In the genomic region with DNA sequence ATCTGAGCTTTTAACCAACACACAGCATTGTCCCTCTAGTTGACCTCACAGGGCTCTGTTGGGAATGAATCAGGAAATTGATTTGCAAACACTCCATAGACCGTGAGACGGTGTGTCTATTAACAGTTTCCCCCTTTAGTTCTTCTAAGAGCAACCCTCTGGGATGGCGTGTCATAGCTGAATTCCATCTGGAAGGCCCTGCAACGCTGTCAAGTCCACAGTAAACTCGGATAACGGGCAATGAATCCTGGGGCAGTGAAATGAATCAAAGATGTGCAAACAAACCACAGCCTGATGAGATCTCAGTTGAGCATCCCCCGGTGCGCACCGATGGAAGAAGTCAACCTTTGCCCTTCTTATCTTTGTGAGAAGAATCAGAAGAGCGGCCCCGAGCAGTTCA, we compare ENCODE assay signal across 31 mouse cellular contexts.
"Had no signal": no experiment of that assay in that cellular context is flagged by ENCODE, and none has a peak within 500 bp of the region (broad histone marks: within the 10 kb centered on the region; RNA-seq: fewer than 3 reads in every experiment).

No protein-coding gene starts in this region.

- DNase-seq: left cerebral cortex, postnatal 4 days; liver; liver, embryonic 13.5 days; liver, postnatal 0 days; lung, adult 2 months; lung, postnatal 10 days; lung, postnatal 14 days; lung, postnatal 36 days; lung, postnatal 4 days; midbrain, embryonic 14.5 days had no signal

- H3K4me2 ChIP-seq: limb, embryonic 12.5 days; limb, embryonic 13.5 days; limb, embryonic 15.5 days; liver, embryonic 11.5 days; liver, embryonic 12.5 days; liver, embryonic 13.5 days; liver, embryonic 15.5 days; lung, embryonic 15.5 days; midbrain, embryonic 11.5 days; midbrain, embryonic 12.5 days; midbrain, embryonic 13.5 days; midbrain, embryonic 15.5 days; neural tube, embryonic 12.5 days had no signal

- ATAC-seq: liver, embryonic 12.5 days; liver, postnatal 0 days; lung, postnatal 0 days; midbrain, embryonic 13.5 days; midbrain, embryonic 15.5 days; midbrain, embryonic 16.5 days had no signal

- H3K4me1 ChIP-seq: limb, embryonic 12.5 days; limb, embryonic 15.5 days; liver, embryonic 12.5 days; liver, embryonic 13.5 days; liver, embryonic 15.5 days; megakaryocyte, embryonic 14.5 days; neural tube, embryonic 12.5 days had no signal

- H3K27ac ChIP-seq: left cerebral cortex, adult 2 months; limb, embryonic 10.5 days; limb, embryonic 12.5 days; limb, embryonic 13.5 days; limb, embryonic 15.5 days; liver, embryonic 12.5 days; liver, embryonic 13.5 days; liver, embryonic 14.5 days; liver, embryonic 15.5 days; lung, embryonic 15.5 days; macrophage; midbrain, embryonic 10.5 days; midbrain, embryonic 12.5 days; midbrain, embryonic 13.5 days; midbrain, embryonic 15.5 days; neural tube, embryonic 12.5 days had no signal

- H3K9ac ChIP-seq: limb, embryonic 12.5 days; limb, embryonic 13.5 days; limb, embryonic 15.5 days; liver, embryonic 12.5 days; liver, embryonic 13.5 days; liver, embryonic 14.5 days; liver, embryonic 15.5 days; liver, postnatal 0 days; lung, embryonic 15.5 days; midbrain, embryonic 12.5 days; midbrain, embryonic 13.5 days; midbrain, embryonic 15.5 days; neural tube, embryonic 12.5 days had no signal

- H3K27me3 ChIP-seq: limb, embryonic 12.5 days; limb, embryonic 13.5 days; limb, embryonic 15.5 days; liver, embryonic 12.5 days; liver, embryonic 13.5 days; liver, embryonic 15.5 days; lung, embryonic 15.5 days; megakaryocyte, embryonic 14.5 days; midbrain, embryonic 12.5 days; midbrain, embryonic 13.5 days; midbrain, embryonic 15.5 days; neural tube, embryonic 12.5 days had no signal

- H3K36me3 ChIP-seq: limb, embryonic 10.5 days; limb, embryonic 12.5 days; limb, embryonic 13.5 days; limb, embryonic 15.5 days; liver, embryonic 12.5 days; liver, embryonic 13.5 days; liver, embryonic 15.5 days; lung, embryonic 15.5 days; midbrain, embryonic 10.5 days; midbrain, embryonic 12.5 days; midbrain, embryonic 13.5 days; midbrain, embryonic 15.5 days; neural tube, embryonic 12.5 days had no signal

- H3K9me3 ChIP-seq: limb, embryonic 10.5 days; limb, embryonic 12.5 days; limb, embryonic 13.5 days; limb, embryonic 15.5 days; liver, embryonic 12.5 days; liver, embryonic 13.5 days; liver, embryonic 15.5 days; lung, embryonic 15.5 days; midbrain, embryonic 10.5 days; midbrain, embryonic 12.5 days; midbrain, embryonic 13.5 days; midbrain, embryonic 15.5 days; neural tube, embryonic 12.5 days had no signal

- H3K4me3 ChIP-seq: left cerebral cortex, adult 2 months; limb, embryonic 10.5 days; limb, embryonic 12.5 days; limb, embryonic 13.5 days; limb, embryonic 15.5 days; liver, embryonic 12.5 days; liver, embryonic 13.5 days; liver, embryonic 15.5 days; lung, embryonic 15.5 days; megakaryocyte, embryonic 14.5 days; midbrain, embryonic 10.5 days; midbrain, embryonic 12.5 days; midbrain, embryonic 13.5 days; midbrain, embryonic 15.5 days; myocyte; neural tube, embryonic 12.5 days had no signal
